Mouse (Mus musculus): ENCODE data around the gene Vmn2r83. TPM values are rescaled to one million over a fixed set of nuclear protein-coding genes. Genes with fewer than 3 reads are reported as not detected.

Vmn2r83 gene
- polyA plus RNA-seq, 1 experiment = not detected

DNA sequence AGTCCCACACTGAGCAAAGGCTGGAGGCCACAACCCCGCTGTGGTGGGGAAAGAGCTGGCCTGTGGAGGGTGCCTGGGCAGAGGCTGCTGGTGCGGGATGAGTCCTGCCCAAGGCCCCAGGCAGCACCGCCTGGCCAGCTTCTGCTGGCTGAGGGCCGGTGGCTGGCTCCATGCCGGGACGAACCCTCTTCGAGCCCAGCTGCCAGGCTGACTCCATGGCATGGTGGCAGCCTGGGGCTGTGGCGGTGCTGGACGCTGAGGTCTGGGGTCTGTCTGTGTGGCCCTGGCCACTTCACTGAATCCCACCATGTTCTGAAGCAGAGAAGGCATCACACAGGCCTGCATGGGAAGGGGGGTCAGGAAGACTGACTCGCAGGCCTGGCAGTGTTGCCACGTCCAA, 72.2 kb downstream of the Vmn2r83 start:
- Histone ChIP-seq H3K4me3 (ENCODE audit: low read depth, low read length) (no peak overlapping the region), H3K27ac (ENCODE audit: insufficient read depth, low read length) (no peak overlapping the region), H3K36me3 (ENCODE audit: control insufficient read depth, insufficient read depth, low read length, poor library complexity, severe bottlenecking) (peaks cover 3% of the 10 kb centered on the region; the same call in 1 of the 2 replicates), H3K27me3 (ENCODE audit: control insufficient read depth, insufficient read depth, low read length, poor library complexity, severe bottlenecking) (no peaks in the 10 kb centered on the region), H3K9ac (ENCODE audit: low read depth, poor library complexity, severe bottlenecking) (no peak overlapping the region), H3K4me1 (ENCODE audit: control insufficient read depth, insufficient read depth, low read length) (no peaks in the 10 kb centered on the region), H3K9me3 (replicated peaks; ENCODE audit: control insufficient read depth, insufficient read depth, low read length, poor library complexity, severe bottlenecking) (no peaks in the 10 kb centered on the region)
- TF ChIP-seq POLR2A (IDR thresholded peaks at IDR 0.05; ENCODE audit: insufficient read depth, low read length) (no peak), CTCF (IDR thresholded peaks at IDR 0.05; ENCODE audit: low read depth, low read length) (no peak)

DNA sequence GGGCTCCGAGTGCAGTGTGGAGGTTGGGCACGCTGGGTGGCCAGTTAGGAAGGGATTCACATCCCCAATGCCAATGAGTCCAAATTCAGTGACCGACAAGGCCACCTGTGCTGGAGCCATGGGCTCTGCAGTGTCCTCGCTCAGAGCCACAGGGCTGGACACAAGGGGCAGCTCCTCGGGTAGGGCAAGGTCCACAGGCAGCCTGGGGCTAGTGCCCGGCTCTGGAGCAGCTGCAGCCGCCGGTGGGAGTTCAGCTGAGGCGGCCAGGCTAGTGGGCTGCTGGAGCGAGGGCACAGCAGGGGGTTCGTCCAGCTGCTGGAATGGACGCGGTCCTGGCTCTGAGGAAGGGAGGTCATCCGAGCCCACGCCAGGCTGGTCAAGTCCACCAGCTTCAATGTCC, 73.0 kb downstream of the Vmn2r83 start:
- Histone ChIP-seq H3K27ac (ENCODE audit: insufficient read depth, low read length) (no peak overlapping the region), H3K9ac (ENCODE audit: low read depth, poor library complexity, severe bottlenecking) (no peak overlapping the region), H3K27me3 (ENCODE audit: control insufficient read depth, insufficient read depth, low read length, poor library complexity, severe bottlenecking) (no peaks in the 10 kb centered on the region), H3K4me3 (ENCODE audit: low read depth, low read length) (no peak overlapping the region), H3K36me3 (ENCODE audit: control insufficient read depth, insufficient read depth, low read length, poor library complexity, severe bottlenecking) (peaks cover 3% of the 10 kb centered on the region; the same call in 1 of the 2 replicates), H3K9me3 (replicated peaks; ENCODE audit: control insufficient read depth, insufficient read depth, low read length, poor library complexity, severe bottlenecking) (no peaks in the 10 kb centered on the region), H3K4me1 (ENCODE audit: control insufficient read depth, insufficient read depth, low read length) (no peaks in the 10 kb centered on the region)
- TF ChIP-seq EP300 (IDR thresholded peaks at IDR 0.05; ENCODE audit: insufficient read depth, low read depth, low read length) (no peak), CTCF (IDR thresholded peaks at IDR 0.05; ENCODE audit: low read depth, low read length) (no peak), POLR2A (IDR thresholded peaks at IDR 0.05; ENCODE audit: insufficient read depth, low read length) (no peak)

DNA sequence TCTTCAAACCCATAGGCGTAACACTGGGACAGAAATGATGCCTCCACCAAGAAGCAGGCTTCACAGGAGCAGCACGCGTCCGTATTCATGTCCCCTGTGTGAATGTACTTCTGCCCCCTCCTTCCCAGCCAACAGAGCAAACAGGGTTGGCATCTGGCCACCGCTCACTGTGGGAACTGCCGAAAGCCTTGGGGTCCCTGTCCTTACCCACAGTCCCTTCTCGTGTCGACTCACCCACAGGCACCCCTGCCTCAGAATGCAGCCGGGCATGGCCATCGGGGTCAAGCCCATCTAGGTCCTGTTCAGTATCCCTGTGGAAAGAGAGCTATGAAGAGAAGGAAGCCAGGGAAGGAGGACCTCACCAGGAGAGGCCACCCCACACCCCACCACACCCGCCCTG, 73.6 kb downstream of the Vmn2r83 start:
- no peak overlapping the region for H3K27ac ChIP-seq (ENCODE audit: insufficient read depth, low read length)
- H3K27me3 ChIP-seq (ENCODE audit: control insufficient read depth, insufficient read depth, low read length, poor library complexity, severe bottlenecking) = no peaks in the 10 kb centered on the region
- no peak overlapping the region for H3K4me3 ChIP-seq (ENCODE audit: low read depth, low read length)
- no peaks in the 10 kb centered on the region for H3K9me3 ChIP-seq (replicated peaks; ENCODE audit: control insufficient read depth, insufficient read depth, low read length, poor library complexity, severe bottlenecking)
- no peaks in the 10 kb centered on the region for H3K4me1 ChIP-seq (ENCODE audit: control insufficient read depth, insufficient read depth, low read length)
- TF ChIP-seq CTCF (IDR thresholded peaks at IDR 0.05; ENCODE audit: low read depth, low read length) (no peak), POLR2A (IDR thresholded peaks at IDR 0.05; ENCODE audit: insufficient read depth, low read length) (no peak)
- H3K36me3 ChIP-seq (ENCODE audit: control insufficient read depth, insufficient read depth, low read length, poor library complexity, severe bottlenecking) = peaks cover 3% of the 10 kb centered on the region
- H3K9ac ChIP-seq (ENCODE audit: low read depth, poor library complexity, severe bottlenecking) = no peak overlapping the region

Other genes starting within 250 kb of the Vmn2r83 start
- gene Vmn2r81, start 221.0 kb upstream of the Vmn2r83 start, polyA plus RNA-seq (2011; ENCODE audit: insufficient read depth, insufficient read length, low read depth, missing spikeins) = not detected in 2 replicates
- not detected in 2 replicates for gene Vmn2r82, start 112.2 kb upstream of the Vmn2r83 start, polyA plus RNA-seq (2011; ENCODE audit: insufficient read depth, insufficient read length, low read depth, missing spikeins)
- 16.6 and 16.7 TPM in 2 replicates for gene Plpp2, start 65.1 kb downstream of the Vmn2r83 start, polyA plus RNA-seq (2011; ENCODE audit: insufficient read depth, insufficient read length, low read depth, missing spikeins)
- gene Mier2, start 86.5 kb downstream of the Vmn2r83 start, polyA plus RNA-seq (2011; ENCODE audit: insufficient read depth, insufficient read length, low read depth, missing spikeins) = 40.1 and 55.7 TPM in 2 replicates
- not detected in 2 replicates for gene Theg, start 118.6 kb downstream of the Vmn2r83 start, polyA plus RNA-seq (2011; ENCODE audit: insufficient read depth, insufficient read length, low read depth, missing spikeins)
- 0.58 and 0.88 TPM in 2 replicates for gene C2cd4c, start 145.3 kb downstream of the Vmn2r83 start, polyA plus RNA-seq (2011; ENCODE audit: insufficient read depth, insufficient read length, low read depth, missing spikeins)
- 4.6 and 4.7 TPM in 2 replicates for gene Shc2, start 169.2 kb downstream of the Vmn2r83 start, polyA plus RNA-seq (2011; ENCODE audit: insufficient read depth, insufficient read length, low read depth, missing spikeins)
- gene Odf3l2, start 177.0 kb downstream of the Vmn2r83 start, polyA plus RNA-seq (2011; ENCODE audit: insufficient read depth, insufficient read length, low read depth, missing spikeins) = not detected in 2 replicates
- 1.9 and 2.6 TPM in 2 replicates for gene Madcam1, start 195.8 kb downstream of the Vmn2r83 start, polyA plus RNA-seq (2011; ENCODE audit: insufficient read depth, insufficient read length, low read depth, missing spikeins)
- 11.3 and 14.5 TPM in 2 replicates for gene Tpgs1, start 200.6 kb downstream of the Vmn2r83 start, polyA plus RNA-seq (2011; ENCODE audit: insufficient read depth, insufficient read length, low read depth, missing spikeins)
- gene Cdc34, start 213.5 kb downstream of the Vmn2r83 start, polyA plus RNA-seq (2011; ENCODE audit: insufficient read depth, insufficient read length, low read depth, missing spikeins) = 299 and 319 TPM in 2 replicates
- gene Gzmm, start 220.3 kb downstream of the Vmn2r83 start, polyA plus RNA-seq (2011; ENCODE audit: insufficient read depth, insufficient read length, low read depth, missing spikeins) = 2.8 and 3.6 TPM in 2 replicates
- 445 and 449 TPM in 2 replicates for gene Bsg, start 235.8 kb downstream of the Vmn2r83 start, polyA plus RNA-seq (2011; ENCODE audit: insufficient read depth, insufficient read length, low read depth, missing spikeins)
- gene Hcn2, start 247.9 kb downstream of the Vmn2r83 start, polyA plus RNA-seq (2011; ENCODE audit: insufficient read depth, insufficient read length, low read depth, missing spikeins) = 7.3 and 8.4 TPM in 2 replicates

All from ES-Bruce4 (cell line).